Mouse (Mus musculus): ENCODE data around the gene Pdia2.
A peak's percentile ranks its signal among the peaks of the same experiment; 100 is the strongest.
"Not testable (repeated sequence)": the region's sequence is repeated elsewhere in the genome, so short reads cannot be mapped to it uniquely, and the experiment has no call there.

The Pdia2 gene

DNA sequence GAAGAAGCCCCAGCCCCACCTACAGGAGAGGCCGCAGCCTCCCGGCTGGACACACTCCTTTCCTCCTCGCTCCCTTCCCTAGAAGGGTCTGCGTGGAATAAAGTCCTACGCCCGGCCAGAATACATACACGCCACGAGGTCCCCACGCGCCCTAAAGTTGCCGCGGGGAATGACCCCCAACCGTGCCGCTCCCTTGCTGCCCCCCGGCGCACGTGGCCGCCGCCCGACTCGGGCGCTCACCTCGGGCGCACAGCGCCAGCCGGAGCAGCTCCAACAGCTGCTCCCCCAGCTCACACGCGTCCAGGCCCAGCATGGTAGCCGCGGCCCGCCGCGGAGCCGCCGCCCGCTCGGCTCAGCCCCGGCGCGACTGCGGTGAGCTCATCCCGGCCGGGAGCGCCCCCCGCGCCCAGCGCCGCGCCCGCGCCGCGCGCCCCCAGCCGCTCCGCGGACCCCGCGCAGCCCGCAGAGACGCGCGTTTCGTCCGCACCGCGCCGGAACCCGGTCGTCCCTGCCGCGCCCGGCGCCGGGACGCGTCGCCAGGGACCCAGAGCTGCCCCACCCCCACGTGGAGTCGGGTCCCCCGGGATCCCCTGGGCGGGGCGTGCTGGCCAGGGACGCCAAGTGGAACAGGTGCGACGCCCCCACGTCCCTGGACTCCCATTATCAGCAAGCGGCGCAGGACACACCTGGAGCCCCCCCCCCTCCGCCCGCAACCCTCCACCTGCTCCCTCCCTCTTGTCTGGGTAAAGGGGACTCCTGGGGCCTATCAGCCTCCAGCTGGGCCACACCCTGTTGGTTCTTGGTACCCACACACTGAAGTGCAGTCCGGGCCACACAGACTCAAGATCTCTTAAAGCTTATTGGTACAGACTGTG is 2.2 kb upstream of the Pdia2 start:
- DNase-seq (ENCODE audit: low spot score) = peak; percentile 22

DNA sequence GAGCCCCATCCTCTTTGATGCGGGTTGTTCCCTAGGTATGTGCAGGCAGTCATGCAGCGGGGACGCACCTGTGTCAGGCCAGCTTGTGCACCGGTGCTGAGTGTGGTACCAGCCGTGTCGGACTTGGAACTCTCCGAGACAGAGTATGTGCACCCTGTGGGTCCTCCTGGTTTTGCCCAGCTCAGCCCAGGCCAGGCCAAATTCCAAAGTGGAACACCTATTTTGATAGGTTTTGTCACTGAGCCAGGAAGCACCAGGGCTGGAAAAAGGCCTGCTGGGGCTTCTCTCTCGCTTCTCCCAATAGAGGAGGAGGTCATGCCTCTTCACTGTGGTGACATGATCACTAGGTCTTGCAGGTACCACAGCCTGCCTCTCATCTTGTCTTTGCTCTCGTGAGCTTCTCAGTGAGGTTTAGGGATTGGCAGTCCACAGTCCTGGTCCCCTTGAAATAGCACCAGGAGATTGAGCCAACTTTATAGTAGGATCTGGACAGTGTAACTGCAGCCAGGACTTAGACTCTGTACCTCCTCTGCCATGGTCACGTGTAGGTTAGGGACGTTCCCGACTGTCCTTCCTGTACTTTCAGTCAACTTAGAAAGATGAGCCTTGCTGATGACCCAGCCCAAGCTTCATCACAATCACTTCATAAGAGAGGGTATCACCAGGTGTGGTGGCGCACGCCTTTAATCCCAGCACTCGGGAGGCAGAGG is 6.3 kb downstream of the Pdia2 start:
- DNase-seq (ENCODE audit: low spot score) = no peak

DNA sequence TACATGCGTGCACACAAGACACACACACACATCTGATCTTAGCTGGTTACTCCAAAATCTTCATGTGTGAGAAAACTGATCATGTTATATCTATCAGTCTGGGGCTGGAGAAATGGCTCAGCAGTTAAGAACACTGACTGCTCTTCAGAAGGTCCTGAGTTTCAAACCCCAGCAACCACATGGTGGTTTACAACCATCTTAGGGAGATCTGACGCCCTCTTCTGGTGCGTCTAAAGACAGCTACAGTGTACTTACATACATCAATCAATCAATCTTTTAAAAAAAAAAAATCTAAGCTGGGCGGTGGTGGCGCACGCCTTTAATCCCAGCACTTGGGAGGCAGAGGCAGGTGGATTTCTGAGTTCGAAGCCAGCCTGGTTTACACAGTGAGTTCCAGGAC is 7.4 kb downstream of the Pdia2 start:
- not testable (repeated sequence) for DNase-seq (ENCODE audit: low spot score)

DNA sequence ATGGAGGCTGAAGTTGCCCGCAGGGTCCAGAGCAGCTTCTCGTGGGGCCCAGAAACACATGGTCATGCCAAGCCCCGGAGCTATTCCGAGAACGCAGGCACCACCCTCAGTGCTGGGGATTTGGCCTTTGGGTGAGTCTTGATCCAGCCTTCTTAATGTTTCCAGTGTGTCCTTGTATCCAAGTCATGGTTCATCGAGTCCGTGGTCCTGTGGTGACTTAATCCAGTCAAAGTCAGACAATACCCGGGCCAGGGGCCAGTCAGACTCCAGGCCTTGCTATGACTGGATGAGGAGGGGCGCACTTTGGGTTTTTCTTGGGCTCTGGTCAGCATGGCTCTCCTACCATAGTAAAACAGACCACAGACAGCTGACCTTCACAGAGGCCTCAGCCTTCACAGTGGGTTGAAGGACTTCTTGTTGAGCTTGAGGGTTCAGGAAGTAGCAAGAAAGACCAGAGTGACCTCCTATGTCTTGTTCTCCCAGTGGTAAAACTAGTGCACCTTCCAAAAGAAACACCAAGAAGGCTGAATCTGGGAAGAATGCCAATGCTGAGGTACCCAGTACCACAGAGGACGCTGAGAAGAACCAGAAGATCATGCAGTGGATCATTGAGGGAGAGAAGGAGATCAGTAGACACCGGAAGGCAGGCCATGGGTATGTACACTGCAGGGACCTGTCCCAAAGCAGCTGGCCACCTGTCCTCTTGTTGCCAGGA is 10.6 kb downstream of the Pdia2 start:
- no peak for DNase-seq (ENCODE audit: low spot score)

DNA sequence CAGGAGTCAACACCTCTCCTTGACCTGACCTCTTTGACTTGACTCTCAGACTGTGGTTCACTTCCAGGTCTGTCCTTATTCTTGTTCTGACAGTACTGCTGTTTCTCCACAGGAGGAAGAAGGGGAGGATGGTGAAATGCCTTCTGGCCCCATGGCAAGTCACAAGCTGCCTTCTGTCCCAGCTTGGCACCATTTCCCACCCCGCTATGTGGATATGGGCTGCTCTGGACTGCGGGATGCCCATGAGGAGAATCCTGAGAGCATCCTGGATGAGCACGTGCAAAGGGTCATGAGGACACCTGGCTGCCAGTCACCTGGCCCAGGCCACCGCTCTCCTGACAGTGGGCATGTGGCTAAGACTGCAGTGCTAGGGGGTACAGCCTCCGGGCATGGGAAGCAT is 11.3 kb downstream of the Pdia2 start:
- DNase-seq (ENCODE audit: low spot score) = no peak

DNA sequence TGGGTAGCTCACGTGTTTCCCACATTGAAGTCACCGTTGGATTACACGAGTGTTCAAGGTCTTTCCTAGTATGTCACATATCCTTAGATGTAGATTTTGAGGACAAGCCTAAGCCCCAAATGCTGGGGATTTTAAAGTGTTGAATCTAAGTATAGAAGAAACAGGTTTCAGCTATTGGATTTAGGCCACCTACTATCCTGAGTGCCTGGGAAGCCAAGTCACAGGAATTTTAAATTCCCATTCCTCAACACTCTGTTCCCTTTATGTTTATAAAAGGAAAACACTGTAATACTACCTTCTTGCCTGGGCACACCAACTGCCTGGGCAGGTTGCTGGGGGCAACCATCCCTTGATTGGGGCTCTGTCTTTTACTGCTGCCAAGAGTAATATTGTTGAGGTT is 17.7 kb downstream of the Pdia2 start:
- no peak for DNase-seq (ENCODE audit: low spot score)

DNA sequence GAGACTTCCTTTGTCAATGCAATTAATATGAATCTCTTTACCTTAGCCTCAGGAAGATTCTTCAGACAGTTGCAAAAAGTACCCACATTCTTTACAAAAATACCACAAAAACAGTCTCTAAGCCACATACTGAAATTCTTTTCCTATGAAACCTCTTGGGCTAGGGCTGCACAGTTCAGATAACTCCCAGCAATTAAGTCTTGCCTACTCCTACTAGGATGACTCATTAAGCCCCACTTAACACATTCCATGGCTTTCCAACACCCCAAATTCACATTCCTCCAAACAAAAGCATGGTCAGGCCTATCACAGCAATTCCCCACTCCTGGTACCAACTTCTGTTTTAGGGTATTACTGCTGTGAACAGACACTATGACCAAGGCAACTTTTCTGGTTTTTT is 20.3 kb downstream of the Pdia2 start:
- DNase-seq (ENCODE audit: low spot score) = no peak

DNA sequence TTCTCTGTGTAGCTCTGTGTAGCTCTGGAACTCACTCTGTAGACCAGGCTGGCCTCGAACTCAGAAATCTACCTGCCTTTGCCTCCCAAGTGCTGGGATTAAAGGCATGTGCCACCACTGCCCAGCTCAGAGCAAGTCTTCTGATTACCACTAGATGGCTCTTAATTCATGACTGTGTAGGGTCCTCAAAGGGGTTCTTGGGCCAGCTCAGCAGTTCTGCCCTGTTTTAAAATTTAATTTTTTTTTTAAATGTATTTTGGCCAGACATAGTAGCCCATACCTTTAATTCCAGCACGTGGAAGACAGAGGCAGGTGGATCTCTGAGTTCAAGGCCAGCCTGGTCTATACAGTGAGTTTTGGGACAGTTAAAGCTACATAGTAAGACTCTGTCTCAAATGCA is 23.6 kb downstream of the Pdia2 start:
- DNase-seq (ENCODE audit: low spot score) = not testable (repeated sequence)

DNA sequence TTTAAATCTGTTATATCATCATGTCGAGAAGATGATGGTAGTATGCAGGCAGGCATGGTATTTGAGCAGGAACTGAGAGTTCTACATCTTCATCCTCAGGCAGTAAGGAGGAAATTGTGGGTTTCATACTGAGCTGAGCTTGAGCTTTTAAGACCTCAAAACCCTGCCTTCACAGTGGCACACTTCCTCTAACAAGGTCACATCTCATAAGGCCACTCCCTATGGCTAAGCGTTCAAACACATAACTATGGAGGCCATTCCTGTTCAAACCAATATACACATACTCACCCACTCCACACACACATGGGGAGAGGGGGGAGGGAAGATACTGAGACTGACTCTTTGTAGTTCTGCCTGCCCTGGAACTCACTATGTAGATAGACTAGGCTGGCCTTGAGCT is 30.8 kb downstream of the Pdia2 start:
- no peak for DNase-seq (ENCODE audit: low spot score)

DNA sequence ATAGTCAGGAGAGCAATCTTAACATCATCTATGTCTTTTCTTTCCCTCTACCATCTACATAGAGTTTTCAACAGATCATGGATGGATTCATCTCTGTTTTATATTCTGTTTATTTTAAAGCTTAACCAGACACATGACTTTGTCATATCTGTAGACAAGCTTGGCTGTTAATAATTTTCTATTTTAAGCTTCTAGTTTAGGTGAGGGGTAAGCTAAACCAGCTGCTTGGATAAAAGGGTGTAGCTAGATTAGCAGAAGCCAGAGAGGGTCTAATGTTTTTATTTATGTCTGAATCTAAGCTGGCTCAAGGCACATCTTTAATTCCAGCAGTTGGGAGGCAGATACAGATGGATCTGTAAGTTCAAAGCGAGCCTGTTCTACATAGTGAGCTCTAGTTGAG is 36.2 kb downstream of the Pdia2 start:
- DNase-seq (ENCODE audit: low spot score) = no peak

DNA sequence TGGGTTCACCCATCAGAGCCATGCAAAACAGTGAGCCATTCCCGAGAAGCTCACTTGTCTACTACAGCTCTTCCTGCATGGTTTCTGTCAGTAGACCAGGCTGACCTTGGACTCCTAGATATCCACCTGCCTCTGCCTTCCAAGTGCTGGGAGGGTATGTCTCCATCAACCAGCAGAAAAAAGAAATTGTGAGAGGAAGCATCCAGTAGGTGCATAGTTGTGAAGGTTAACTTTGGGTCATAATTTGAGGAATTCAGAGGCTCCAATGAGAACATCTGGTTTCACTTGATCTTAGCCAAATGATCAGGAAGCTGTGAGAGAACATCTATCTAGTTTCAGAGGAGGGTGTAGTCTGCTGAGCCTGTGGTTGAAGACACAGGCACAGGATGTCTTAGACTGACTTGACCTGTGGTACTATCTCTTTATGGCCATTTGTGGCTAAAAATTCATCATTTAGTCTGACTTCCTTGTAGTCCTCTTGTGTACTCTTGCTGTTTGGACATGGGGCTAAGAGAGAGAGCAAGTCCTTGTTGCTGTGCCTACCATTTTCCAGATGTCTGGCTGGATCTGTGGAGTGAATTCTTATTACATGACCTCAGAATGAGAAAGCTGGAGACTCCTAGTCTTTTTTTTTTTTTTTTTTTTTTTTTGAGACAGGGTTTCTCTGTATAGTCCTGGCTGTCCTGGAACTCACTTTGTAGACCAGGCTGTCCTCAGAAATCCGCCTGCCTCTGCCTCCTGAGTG is 46.8 kb downstream of the Pdia2 start:
- no peak for DNase-seq (ENCODE audit: low spot score)

DNA sequence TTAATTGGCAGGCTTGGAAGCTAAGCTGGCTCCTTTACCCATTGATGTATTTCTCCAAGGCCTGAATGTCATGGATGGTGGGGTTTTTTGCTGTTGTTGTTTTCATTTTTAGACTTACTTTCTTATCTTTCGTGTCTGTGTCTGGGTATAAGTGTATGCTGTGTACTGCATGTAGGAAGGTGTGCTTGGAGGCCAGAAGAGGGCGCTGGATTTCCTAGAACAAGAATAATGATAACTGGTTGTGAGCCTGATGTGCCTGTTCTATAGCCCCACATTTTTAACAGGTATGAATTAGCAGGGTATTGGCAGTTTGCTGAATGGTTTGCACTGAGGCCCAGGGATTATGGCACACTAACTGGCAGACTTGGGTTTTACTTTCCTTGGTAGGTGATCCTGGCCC is 49.8 kb downstream of the Pdia2 start:
- DNase-seq (ENCODE audit: low spot score) = no peak
